10 mouse cellular contexts compared by ENCODE assay signal in genomic region chr14:61055864-61056263, GRCm38 (mm10). TPM values are rescaled to one million over a fixed set of nuclear protein-coding genes. Genes with fewer than 3 reads are reported as not detected.
A peak's percentile ranks its signal among the peaks of the same experiment; 100 is the strongest.
DNase-seq lines count a peak whose midpoint lies in the region; ATAC-seq lines count a peak whose summit lies in the region.
"Had no signal": no experiment of that assay in that cellular context is flagged by ENCODE, and none has a peak within 500 bp of the region (broad histone marks: within the 10 kb centered on the region; RNA-seq: fewer than 3 reads in every experiment).

No protein-coding gene starts in this region.

- DNase-seq in heart, adult 18-20 months: no peak
- no peak for DNase-seq in lung, postnatal 4 days
- no peak for DNase-seq in embryo, embryonic 10 days (ENCODE audit: low spot score)
- DNase-seq: heart, postnatal 14 days had no signal

- peak overlapping the region; percentile 45 for H3K4me3 ChIP-seq in heart, embryonic 13.5 days
- peak overlapping the region; percentile 26; the same call in 1 of the 2 replicates for H3K4me3 ChIP-seq in lung, embryonic 15.5 days
- H3K4me3 ChIP-seq in limb, embryonic 12.5 days (replicated peaks): peak overlapping the region; percentile 36
- 0 out of 2 replicates have a peak overlapping the region, but pooled peaks have one; percentile 18 for H3K4me3 ChIP-seq in stomach, embryonic 14.5 days (ENCODE audit: low read depth, low read length)

- H3K27ac ChIP-seq in heart, embryonic 13.5 days (replicated peaks): no peak overlapping the region
- no peak overlapping the region for H3K27ac ChIP-seq in lung, embryonic 15.5 days
- H3K27ac ChIP-seq in limb, embryonic 12.5 days: no peak overlapping the region
- H3K27ac ChIP-seq in stomach, embryonic 14.5 days (ENCODE audit: low read length): no peak overlapping the region

- WGBS in heart, embryonic 13.5 days: 60% methylated on average over 1 of the region's 1 CpGs
- 57% methylated on average over 1 of the region's 1 CpGs for WGBS in lung, embryonic 15.5 days
- 71% methylated on average over 1 of the region's 1 CpGs for WGBS in limb, embryonic 12.5 days
- WGBS in stomach, embryonic 14.5 days: 25% methylated on average over 1 of the region's 1 CpGs

- no peaks in the 10 kb centered on the region for H3K36me3 ChIP-seq in heart, embryonic 13.5 days
- H3K36me3 ChIP-seq in lung, embryonic 15.5 days: no peaks in the 10 kb centered on the region
- H3K36me3 ChIP-seq in limb, embryonic 12.5 days: no peaks in the 10 kb centered on the region
- H3K36me3 ChIP-seq in stomach, embryonic 14.5 days (ENCODE audit: control insufficient read depth, insufficient read depth, low read length): no peaks in the 10 kb centered on the region

- peaks cover 17% of the 10 kb centered on the region; the same call in 1 of the 2 replicates for H3K27me3 ChIP-seq in heart, embryonic 13.5 days (replicated peaks)
- H3K27me3 ChIP-seq in lung, embryonic 15.5 days: no peaks in the 10 kb centered on the region
- peaks cover 14% of the 10 kb centered on the region; the same call in 1 of the 2 replicates for H3K27me3 ChIP-seq in limb, embryonic 12.5 days
- no peaks in the 10 kb centered on the region for H3K27me3 ChIP-seq in stomach, embryonic 14.5 days (ENCODE audit: control insufficient read depth, insufficient read depth, low read length)

- peaks cover 25% of the 10 kb centered on the region for H3K4me1 ChIP-seq in heart, embryonic 13.5 days
- peaks cover 37% of the 10 kb centered on the region for H3K4me1 ChIP-seq in lung, embryonic 15.5 days
- peaks cover 33% of the 10 kb centered on the region for H3K4me1 ChIP-seq in limb, embryonic 12.5 days (replicated peaks)
- H3K4me1 ChIP-seq in stomach, embryonic 14.5 days (ENCODE audit: control insufficient read depth, insufficient read depth, low read length): peaks cover 3% of the 10 kb centered on the region; the same call in 1 of the 2 replicates

- peak overlapping the region; percentile 74 for H3K9ac ChIP-seq in heart, embryonic 13.5 days
- no peak overlapping the region for H3K9ac ChIP-seq in lung, embryonic 15.5 days
- H3K9ac ChIP-seq in limb, embryonic 12.5 days (replicated peaks): peak overlapping the region; percentile 46; the same call in 1 of the 2 replicates
- H3K9ac ChIP-seq in stomach, embryonic 14.5 days (replicated peaks; ENCODE audit: low read depth, low read length): no peak overlapping the region

- peak overlapping the region; percentile 75 for H3K4me2 ChIP-seq in heart, embryonic 13.5 days
- peak overlapping the region; percentile 60 for H3K4me2 ChIP-seq in lung, embryonic 15.5 days
- peak overlapping the region; percentile 69 for H3K4me2 ChIP-seq in limb, embryonic 12.5 days
- H3K4me2 ChIP-seq in stomach, embryonic 14.5 days (replicated peaks; ENCODE audit: low read depth, low read length): peak overlapping the region; percentile 34; the same call in 1 of the 2 replicates

- peaks cover 6% of the 10 kb centered on the region; the same call in 1 of the 2 replicates for H3K9me3 ChIP-seq in heart, embryonic 13.5 days
- no peaks in the 10 kb centered on the region for H3K9me3 ChIP-seq in lung, embryonic 15.5 days
- peaks cover 6% of the 10 kb centered on the region; the same call in 1 of the 2 replicates for H3K9me3 ChIP-seq in limb, embryonic 12.5 days
- no peaks in the 10 kb centered on the region for H3K9me3 ChIP-seq in stomach, embryonic 14.5 days (ENCODE audit: control insufficient read depth, low read depth, low read length)

- ATAC-seq in heart, embryonic 13.5 days (ENCODE audit: extremely low read depth, insufficient number of reproducible peaks, low FRiP score, low TSS enrichment): no peak
- no peak for ATAC-seq in lung, embryonic 15.5 days (ENCODE audit: borderline replicate concordance, extremely low read depth, low FRiP score, low TSS enrichment)
- ATAC-seq in limb, embryonic 12.5 days (ENCODE audit: insufficient number of reproducible peaks, insufficient read depth, low FRiP score, low TSS enrichment, low read depth): no peak
- no peak for ATAC-seq in stomach, embryonic 14.5 days (ENCODE audit: insufficient number of reproducible peaks, insufficient read depth, low FRiP score, low read depth)
- no peak for ATAC-seq in erythroblast, adult 5-6 weeks (replicated peaks; ENCODE audit: low FRiP score, poor library complexity, severe bottlenecking)
- ATAC-seq: Patski had no signal

RNA-seq across cellular contexts. Expression of gene Tnfrsf19, which starts 9.6 kb away (rescaled TPM):
- polyA plus RNA-seq in heart, embryonic 13.5 days (2015; fragmentation: Nextera tagmentation; extraction: Ambion mirVana): 21.4 TPM in 2 replicates
- total RNA-seq in heart, adult 18-20 months (2021): 1 to 10 TPM; 2.8 to 3.2 TPM
- polyA plus RNA-seq in lung, embryonic 15.5 days (2015; fragmentation: Nextera tagmentation; extraction: Ambion mirVana): 96.5 and 105 TPM in 2 replicates
- polyA plus RNA-seq in limb, embryonic 12.5 days (2016; fragmentation: Nextera tagmentation; extraction: Ambion mirVana): 34.2 and 42.5 TPM in 2 replicates
- polyA plus RNA-seq in stomach, embryonic 14.5 days (2014; fragmentation: Nextera tagmentation; extraction: Ambion mirVana): 42.0 and 44.0 TPM in 2 replicates
- 0.19 TPM in 1 of 2 replicates, not detected in the other for total RNA-seq in erythroblast, adult 5-6 weeks (2015; ENCODE audit: low replicate concordance)
- 0.14 and 0.17 TPM in 2 replicates for total RNA-seq in erythroblast, adult 5-6 weeks (2017; ENCODE audit: low replicate concordance)

Comparison
In these comparisons a context has a peak if more than half of its experiments do, and no peak if none do; other contexts are left out.
1. H3K9ac ChIP-seq: peak in heart, embryonic 13.5 days (single experiment) and limb, embryonic 12.5 days (single experiment); none in lung, embryonic 15.5 days (single experiment) and stomach, embryonic 14.5 days (single experiment).
2. Peak in every context shown above with its lines, with median percentiles within 50 percentile points of each other: H3K4me2 ChIP-seq and H3K4me3 ChIP-seq.